Mouse (Mus musculus): ENCODE measurements around the gene Eif2s1. TPM values are rescaled to one million over a fixed set of nuclear protein-coding genes. Genes with fewer than 3 reads are reported as not detected.
A peak's percentile ranks its signal among the peaks of the same experiment; 100 is the strongest.

The Eif2s1 gene
- polyA plus RNA-seq, 1 experiment from 2014 or later = 139 TPM

DNA sequence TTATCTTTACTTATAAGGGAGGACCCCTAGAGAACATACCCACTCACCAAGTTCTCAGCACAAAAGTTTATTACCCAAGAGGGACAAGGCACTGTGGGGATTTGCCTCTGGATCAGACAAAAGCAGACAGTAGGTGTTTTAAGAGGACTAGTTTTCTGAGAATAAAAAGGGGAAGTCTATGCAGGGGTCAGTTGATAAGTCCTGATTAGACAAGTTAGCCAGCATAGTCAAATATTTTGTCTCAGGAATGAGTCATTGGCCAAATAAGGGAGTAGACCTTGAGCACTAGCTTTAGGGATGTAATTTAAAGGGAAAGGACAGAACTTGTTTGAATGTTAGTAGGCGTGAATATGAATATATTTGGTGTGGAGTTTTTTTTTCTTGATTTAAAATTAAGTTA lies 6.5 kb downstream of the Eif2s1 start:
- Histone ChIP-seq H3K9ac (ENCODE audit: low read depth, low read length) (no peak overlapping the region), H3K27ac (ENCODE audit: low read length) (no peak overlapping the region), H3K4me1 (ENCODE audit: control insufficient read depth, low read depth, low read length) (peaks cover 5% of the 10 kb centered on the region), H3K4me2 (ENCODE audit: low read depth, low read length) (no peak overlapping the region), H3K4me3 (ENCODE audit: low read depth, low read length) (no peak overlapping the region), H3K36me3 (ENCODE audit: control insufficient read depth, insufficient read depth) (peaks cover 20% of the 10 kb centered on the region), H3K9me3 (replicated peaks; ENCODE audit: control insufficient read depth, low read length) (no peaks in the 10 kb centered on the region), H3K27me3 (ENCODE audit: control insufficient read depth, insufficient read depth, low read depth, low read length) (no peaks in the 10 kb centered on the region)
- 64% methylated on average over 1 of the region's 1 CpGs for WGBS (ENCODE audit: insufficient replicate concordance)
- no peak for ATAC-seq (ENCODE audit: low read depth)

DNA sequence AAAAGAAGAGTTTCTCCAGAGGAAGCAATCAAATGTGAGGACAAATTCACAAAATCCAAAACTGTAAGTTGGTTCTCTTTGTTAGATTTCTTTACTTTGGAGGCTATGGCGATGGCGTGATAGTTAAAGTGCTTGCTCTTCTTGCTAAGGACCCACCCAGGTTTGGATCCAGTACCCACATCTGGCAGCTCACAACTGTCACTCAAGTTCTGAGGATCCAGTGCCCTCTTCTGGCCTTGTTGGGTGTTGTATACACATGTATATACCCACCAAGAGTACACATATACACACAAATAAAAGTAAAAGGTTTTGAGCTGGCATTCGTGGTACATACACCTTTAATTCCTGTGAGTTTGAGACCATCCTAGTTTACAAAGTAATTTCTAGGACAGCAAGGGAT lies 13.0 kb downstream of the Eif2s1 start:
- no peaks in the 10 kb centered on the region for H3K4me1 ChIP-seq (ENCODE audit: control insufficient read depth, low read depth, low read length)
- WGBS (ENCODE audit: insufficient replicate concordance) = 89% methylated on average over 3 of the region's 3 CpGs
- peaks cover 36% of the 10 kb centered on the region for H3K36me3 ChIP-seq (ENCODE audit: control insufficient read depth, insufficient read depth)
- H3K27ac ChIP-seq (ENCODE audit: low read length) = no peak overlapping the region
- H3K9me3 ChIP-seq (replicated peaks; ENCODE audit: control insufficient read depth, low read length) = no peaks in the 10 kb centered on the region
- no peak overlapping the region for H3K9ac ChIP-seq (ENCODE audit: low read depth, low read length)
- H3K4me3 ChIP-seq (ENCODE audit: low read depth, low read length) = no peak overlapping the region
- no peaks in the 10 kb centered on the region for H3K27me3 ChIP-seq (ENCODE audit: control insufficient read depth, insufficient read depth, low read depth, low read length)
- ATAC-seq (ENCODE audit: low read depth) = no peak
- no peak overlapping the region for H3K4me2 ChIP-seq (ENCODE audit: low read depth, low read length)

DNA sequence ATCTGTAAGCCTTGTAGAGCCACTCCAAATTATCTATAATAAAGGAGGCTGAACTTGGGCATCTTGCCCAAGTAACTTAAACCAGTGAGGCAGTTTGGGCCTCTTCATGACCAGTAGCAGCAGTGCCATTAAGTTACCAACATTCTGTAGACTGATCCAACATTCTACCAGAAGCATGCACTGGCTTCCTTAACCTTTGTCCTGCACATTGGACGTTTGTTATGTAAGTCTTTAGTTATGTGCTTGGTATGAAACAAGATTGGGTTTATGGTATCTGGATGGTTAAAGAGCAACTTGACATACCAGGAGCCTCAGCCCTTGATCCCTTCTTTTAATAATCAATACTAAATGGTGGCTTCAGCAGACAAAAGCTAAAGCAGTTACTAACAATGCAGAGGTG lies 28.4 kb downstream of the Eif2s1 start:
- Histone ChIP-seq H3K9me3 (replicated peaks; ENCODE audit: control insufficient read depth, low read length) (no peaks in the 10 kb centered on the region), H3K9ac (ENCODE audit: low read depth, low read length) (no peak overlapping the region), H3K27ac (ENCODE audit: low read length) (no peak overlapping the region), H3K4me3 (ENCODE audit: low read depth, low read length) (no peak overlapping the region), H3K4me2 (ENCODE audit: low read depth, low read length) (no peak overlapping the region), H3K4me1 (ENCODE audit: control insufficient read depth, low read depth, low read length) (no peaks in the 10 kb centered on the region), H3K36me3 (ENCODE audit: control insufficient read depth, insufficient read depth) (peaks cover 68% of the 10 kb centered on the region), H3K27me3 (ENCODE audit: control insufficient read depth, insufficient read depth, low read depth, low read length) (no peaks in the 10 kb centered on the region)
- no peak for ATAC-seq (ENCODE audit: low read depth)
- 42% methylated on average over 1 of the region's 1 CpGs for WGBS (ENCODE audit: insufficient replicate concordance)

- Histone ChIP-seq H3K27me3 (ENCODE audit: control insufficient read depth, insufficient read depth, low read depth, low read length) (no peaks in the 10 kb centered on the region), H3K9me3 (replicated peaks; ENCODE audit: control insufficient read depth, low read length) (no peaks in the 10 kb centered on the region), H3K9ac (ENCODE audit: low read depth, low read length) (no peak overlapping the region), H3K4me2 (ENCODE audit: low read depth, low read length) (no peak overlapping the region), H3K4me3 (ENCODE audit: low read depth, low read length) (no peak overlapping the region), H3K4me1 (ENCODE audit: control insufficient read depth, low read depth, low read length) (no peaks in the 10 kb centered on the region), H3K36me3 (ENCODE audit: control insufficient read depth, insufficient read depth) (peaks cover 64% of the 10 kb centered on the region), H3K27ac (ENCODE audit: low read length) (no peak overlapping the region)
- ATAC-seq (ENCODE audit: low read depth) = no peak; the same call in 1 of the 2 replicates
- 66% methylated on average over 2 of the region's 2 CpGs for WGBS (ENCODE audit: insufficient replicate concordance)
These were observed 29.5 kb downstream of the Eif2s1 start for GRCm38 (mm10) chr12:78891149-78891548.

DNA sequence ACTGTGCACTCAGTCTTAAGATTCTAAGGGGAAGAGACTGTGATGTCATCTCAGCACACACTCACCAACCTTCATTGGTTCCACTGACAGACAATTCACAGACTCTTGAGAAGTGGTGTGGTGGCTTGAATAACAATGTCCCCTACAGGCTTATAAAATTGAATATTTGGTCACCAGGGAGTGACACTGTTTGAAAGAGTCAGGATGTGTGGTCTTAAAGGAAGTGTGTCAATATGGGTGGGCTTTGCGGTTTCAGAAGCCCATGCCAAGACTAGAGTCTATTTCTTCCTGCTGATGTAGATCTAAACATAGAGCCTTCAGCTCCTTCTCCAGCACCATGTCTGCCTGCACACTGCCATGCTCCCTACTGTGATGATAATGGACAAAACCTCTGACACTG lies 36.2 kb downstream of the Eif2s1 start:
- no peak overlapping the region for H3K9ac ChIP-seq (ENCODE audit: low read depth, low read length)
- H3K27me3 ChIP-seq (ENCODE audit: control insufficient read depth, insufficient read depth, low read depth, low read length) = no peaks in the 10 kb centered on the region
- 79% methylated on average over 1 of the region's 1 CpGs for WGBS (ENCODE audit: insufficient replicate concordance)
- no peaks in the 10 kb centered on the region for H3K9me3 ChIP-seq (replicated peaks; ENCODE audit: control insufficient read depth, low read length)
- no peak overlapping the region for H3K4me3 ChIP-seq (ENCODE audit: low read depth, low read length)
- H3K4me1 ChIP-seq (ENCODE audit: control insufficient read depth, low read depth, low read length) = no peaks in the 10 kb centered on the region; the same call in 1 of the 2 replicates
- ATAC-seq (ENCODE audit: low read depth) = no peak
- no peak overlapping the region for H3K27ac ChIP-seq (ENCODE audit: low read length)
- no peak overlapping the region for H3K4me2 ChIP-seq (ENCODE audit: low read depth, low read length)
- peaks cover 36% of the 10 kb centered on the region for H3K36me3 ChIP-seq (ENCODE audit: control insufficient read depth, insufficient read depth)

GRCm38 (mm10) chr12:78901467-78901866 lies 39.8 kb downstream of the Eif2s1 start:
- Histone ChIP-seq H3K9ac (ENCODE audit: low read depth, low read length) (no peak overlapping the region), H3K36me3 (ENCODE audit: control insufficient read depth, insufficient read depth) (peaks cover 22% of the 10 kb centered on the region), H3K27me3 (ENCODE audit: control insufficient read depth, insufficient read depth, low read depth, low read length) (no peaks in the 10 kb centered on the region), H3K27ac (ENCODE audit: low read length) (no peak overlapping the region), H3K4me2 (ENCODE audit: low read depth, low read length) (no peak overlapping the region), H3K4me1 (ENCODE audit: control insufficient read depth, low read depth, low read length) (peaks cover 6% of the 10 kb centered on the region), H3K9me3 (replicated peaks; ENCODE audit: control insufficient read depth, low read length) (no peaks in the 10 kb centered on the region), H3K4me3 (ENCODE audit: low read depth, low read length) (no peak overlapping the region)
- WGBS (ENCODE audit: insufficient replicate concordance) = 72% methylated on average over 5 of the region's 5 CpGs
- no peak for ATAC-seq (ENCODE audit: low read depth)

DNA sequence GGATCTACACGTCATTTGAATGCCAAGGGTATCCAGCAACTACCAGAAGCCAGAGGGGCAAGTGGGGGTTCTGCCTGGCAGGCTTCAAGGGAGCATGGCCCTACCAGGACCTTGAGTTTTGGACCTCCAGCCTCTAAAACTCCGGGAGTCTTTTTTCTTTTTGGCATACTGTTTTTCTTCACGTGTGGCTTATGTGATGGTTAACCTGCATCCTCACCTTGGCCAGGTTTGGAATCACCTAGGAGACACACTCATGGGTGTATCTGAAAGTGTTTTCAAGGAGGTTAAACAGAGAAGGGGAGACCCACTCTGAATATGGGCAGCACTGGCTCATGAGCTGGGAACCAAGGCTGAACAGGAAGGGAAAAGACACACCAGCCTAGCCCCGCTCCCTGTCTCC lies 41.7 kb downstream of the Eif2s1 start:
- Histone ChIP-seq H3K4me2 (ENCODE audit: low read depth, low read length) (no peak overlapping the region), H3K36me3 (ENCODE audit: control insufficient read depth, insufficient read depth) (peaks cover 15% of the 10 kb centered on the region), H3K4me3 (ENCODE audit: low read depth, low read length) (no peak overlapping the region), H3K9ac (ENCODE audit: low read depth, low read length) (no peak overlapping the region), H3K27me3 (ENCODE audit: control insufficient read depth, insufficient read depth, low read depth, low read length) (no peaks in the 10 kb centered on the region), H3K9me3 (replicated peaks; ENCODE audit: control insufficient read depth, low read length) (no peaks in the 10 kb centered on the region), H3K4me1 (ENCODE audit: control insufficient read depth, low read depth, low read length) (peaks cover 20% of the 10 kb centered on the region), H3K27ac (ENCODE audit: low read length) (no peak overlapping the region)
- ATAC-seq (ENCODE audit: low read depth) = no peak
- WGBS (ENCODE audit: insufficient replicate concordance) = 82% methylated on average over 4 of the region's 4 CpGs

DNA sequence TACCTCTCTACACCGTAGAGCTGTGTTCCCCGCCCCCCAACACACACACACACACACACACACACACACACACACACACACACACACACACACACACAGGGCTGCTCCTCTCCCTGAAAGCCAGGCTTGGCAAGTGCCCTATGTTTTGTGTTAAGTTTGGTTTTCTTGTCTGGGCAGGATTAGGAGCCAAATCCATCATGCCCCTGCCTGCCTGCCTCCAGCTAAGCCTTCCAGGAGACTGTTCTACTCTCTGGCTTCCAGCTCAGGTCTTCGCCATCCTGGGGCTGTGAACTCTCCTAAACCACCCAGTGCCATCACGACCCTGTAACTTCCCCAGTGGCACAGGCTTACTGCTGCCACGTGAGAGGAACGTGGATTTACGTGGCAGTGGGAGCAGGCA lies 42.9 kb downstream of the Eif2s1 start:
- peak overlapping the region; percentile 81 for H3K4me3 ChIP-seq (ENCODE audit: low read depth, low read length)
- peaks cover 25% of the 10 kb centered on the region for H3K4me1 ChIP-seq (ENCODE audit: control insufficient read depth, low read depth, low read length)
- peak overlapping the region; percentile 58 for H3K9ac ChIP-seq (ENCODE audit: low read depth, low read length)
- ATAC-seq (ENCODE audit: low read depth) = no peak
- peaks cover 2% of the 10 kb centered on the region; the same call in 1 of the 2 replicates for H3K9me3 ChIP-seq (replicated peaks; ENCODE audit: control insufficient read depth, low read length)
- peak overlapping the region; percentile 45 for H3K27ac ChIP-seq (ENCODE audit: low read length)
- H3K36me3 ChIP-seq (ENCODE audit: control insufficient read depth, insufficient read depth) = peaks cover 12% of the 10 kb centered on the region
- 76% methylated on average over 7 of the region's 7 CpGs for WGBS (ENCODE audit: insufficient replicate concordance)
- H3K27me3 ChIP-seq (ENCODE audit: control insufficient read depth, insufficient read depth, low read depth, low read length) = peaks cover 2% of the 10 kb centered on the region; the same call in 1 of the 2 replicates
- H3K4me2 ChIP-seq (ENCODE audit: low read depth, low read length) = peak overlapping the region; percentile 59

DNA sequence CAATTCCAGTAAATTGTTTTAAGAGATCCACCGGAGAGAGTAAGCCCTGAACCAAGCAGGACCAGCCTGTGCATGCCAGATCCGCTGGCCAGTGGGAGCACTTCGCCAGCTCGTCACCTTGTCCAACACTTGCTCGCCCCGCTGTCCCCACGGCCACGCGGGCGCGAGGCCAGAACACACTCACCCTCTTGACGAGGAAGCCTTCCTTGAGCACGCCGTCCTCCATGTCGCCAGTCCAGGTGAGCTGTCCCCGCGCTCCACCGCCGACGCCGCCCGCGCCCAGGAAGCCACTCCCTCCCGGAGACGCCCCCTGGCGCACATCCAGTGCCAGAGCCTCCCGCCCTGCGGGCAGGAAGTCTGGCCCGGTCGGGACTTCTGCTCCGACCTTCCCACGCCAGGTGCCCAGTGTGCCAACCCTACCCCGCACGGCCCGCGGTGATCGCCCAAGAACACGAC lies 45.1 kb downstream of the Eif2s1 start, which contains the start of gene Plek2:
TSS of gene Plek2 (minus strand) at position 258 of the 456 bp plus-strand sequence.
- H3K27ac ChIP-seq (ENCODE audit: low read length) = peak within 1 kb of the TSS; percentile 59
- H3K27me3 ChIP-seq (ENCODE audit: control insufficient read depth, insufficient read depth, low read depth, low read length) = peaks cover 3% of the 10 kb centered on the region; the same call in 1 of the 2 replicates
- WGBS (ENCODE audit: insufficient replicate concordance) = 4% methylated on average over 38 of the region's 38 CpGs
- peaks cover 40% of the 10 kb centered on the region for H3K4me1 ChIP-seq (ENCODE audit: control insufficient read depth, low read depth, low read length)
- peak within 1 kb of the TSS; percentile 81 for H3K4me3 ChIP-seq (ENCODE audit: low read depth, low read length)
- peak within 1 kb of the TSS; percentile 85 for H3K4me2 ChIP-seq (ENCODE audit: low read depth, low read length)
- H3K36me3 ChIP-seq (ENCODE audit: control insufficient read depth, insufficient read depth) = 0 out of 2 replicates have a peak, but pooled peaks cover 6% of the 10 kb centered on the region
- H3K9me3 ChIP-seq (replicated peaks; ENCODE audit: control insufficient read depth, low read length) = peaks cover 2% of the 10 kb centered on the region; the same call in 1 of the 2 replicates
- H3K9ac ChIP-seq (ENCODE audit: low read depth, low read length) = peak within 1 kb of the TSS; percentile 86
- ATAC-seq (ENCODE audit: low read depth) = peak; percentile 50
